Mouse (Mus musculus): ENCODE data around the gene Ifi206. TPM values are rescaled to one million over a fixed set of nuclear protein-coding genes. Genes with fewer than 3 reads are reported as not detected.

Ifi206 gene
- total RNA-seq, 1 experiment: not detected

GRCm38 (mm10) chr1:173432411-173432810 lies 58.4 kb downstream of the Ifi206 start:
- Histone ChIP-seq H3K27ac (ENCODE audit: insufficient read depth, low read depth, low read length, poor library complexity, severe bottlenecking) (no peak overlapping the region), H3K4me3 (ENCODE audit: insufficient read depth in 1 of 2, low read depth in 1 of 2, low read length in 2 of 2, poor library complexity in 1 of 2, severe bottlenecking in 1 of 2) (no peak overlapping the region), H3K9ac (ENCODE audit: insufficient read depth, low read depth, low read length, poor library complexity, severe bottlenecking) (no peak overlapping the region), H3K36me3 (ENCODE audit: control insufficient read depth, insufficient read depth, low read length, poor library complexity, severe bottlenecking) (no peaks in the 10 kb centered on the region; the same call in 1 of the 2 replicates), H3K4me1 (ENCODE audit: control insufficient read depth in 2 of 2, insufficient read depth in 2 of 2, low read length in 2 of 2, poor library complexity in 1 of 2) (no peaks in the 10 kb centered on the region), H3K9me3 (ENCODE audit: control insufficient read depth, insufficient read depth, low read depth, low read length) (no peaks in the 10 kb centered on the region)
- DNase-seq (ENCODE audit: low read depth, low spot score): no peak
- in situ Hi-C loops (cut with MboI; ENCODE audit: low sequenced_read_pairs in 2 of 2, unreplicated experiment in 2 of 2): no loop called here
- TF ChIP-seq HCFC1 (IDR thresholded peaks at IDR 0.05; ENCODE audit: borderline replicate concordance, insufficient read depth, low read length) (no peak), ZC3H11A (IDR thresholded peaks at IDR 0.05; ENCODE audit: borderline replicate concordance, low read depth, low read length) (no peak), ZNF384 (IDR thresholded peaks at IDR 0.05; ENCODE audit: low read depth, low read length) (no peak)

GRCm38 (mm10) chr1:173429995-173430699 lies 60.7 kb downstream of the Ifi206 start:
- H3K9me3 ChIP-seq (ENCODE audit: control insufficient read depth, insufficient read depth, low read depth, low read length): no peaks in the 10 kb centered on the region
- in situ Hi-C loops (cut with MboI; ENCODE audit: low sequenced_read_pairs in 2 of 2, unreplicated experiment in 2 of 2): no loop called here
- no peak overlapping the region for H3K4me3 ChIP-seq (ENCODE audit: insufficient read depth in 1 of 2, low read depth in 1 of 2, low read length in 2 of 2, poor library complexity in 1 of 2, severe bottlenecking in 1 of 2)
- no peaks in the 10 kb centered on the region for H3K4me1 ChIP-seq (ENCODE audit: control insufficient read depth in 2 of 2, insufficient read depth in 2 of 2, low read length in 2 of 2, poor library complexity in 1 of 2)
- no peak for DNase-seq (ENCODE audit: low read depth, low spot score)
- TF ChIP-seq ZC3H11A (IDR thresholded peaks at IDR 0.05; ENCODE audit: borderline replicate concordance, low read depth, low read length) (no peak), CHD2 (IDR thresholded peaks at IDR 0.05; ENCODE audit: low read depth, low read length) (no peak), MAFK (IDR thresholded peaks at IDR 0.05; ENCODE audit: insufficient read depth, low read depth, low read length) (no peak), ZNF384 (IDR thresholded peaks at IDR 0.05; ENCODE audit: low read depth, low read length) (no peak), HCFC1 (IDR thresholded peaks at IDR 0.05; ENCODE audit: borderline replicate concordance, insufficient read depth, low read length) (no peak)
- H3K36me3 ChIP-seq (ENCODE audit: control insufficient read depth, insufficient read depth, low read length, poor library complexity, severe bottlenecking): no peaks in the 10 kb centered on the region; the same call in 1 of the 2 replicates
- H3K27ac ChIP-seq (ENCODE audit: insufficient read depth, low read depth, low read length, poor library complexity, severe bottlenecking): no peak overlapping the region
- no peak overlapping the region for H3K9ac ChIP-seq (ENCODE audit: insufficient read depth, low read depth, low read length, poor library complexity, severe bottlenecking)

GRCm38 (mm10) chr1:173427385-173427784 lies 63.5 kb downstream of the Ifi206 start:
- in situ Hi-C loops (cut with MboI; ENCODE audit: low sequenced_read_pairs in 2 of 2, unreplicated experiment in 2 of 2): no loop called here
- no peaks in the 10 kb centered on the region for H3K4me1 ChIP-seq (ENCODE audit: control insufficient read depth in 2 of 2, insufficient read depth in 2 of 2, low read length in 2 of 2, poor library complexity in 1 of 2)
- TF ChIP-seq MAFK (IDR thresholded peaks at IDR 0.05; ENCODE audit: insufficient read depth, low read depth, low read length) (no peak), CHD2 (IDR thresholded peaks at IDR 0.05; ENCODE audit: low read depth, low read length) (no peak), HCFC1 (IDR thresholded peaks at IDR 0.05; ENCODE audit: borderline replicate concordance, insufficient read depth, low read length) (no peak), ZNF384 (IDR thresholded peaks at IDR 0.05; ENCODE audit: low read depth, low read length) (no peak), ZC3H11A (IDR thresholded peaks at IDR 0.05; ENCODE audit: borderline replicate concordance, low read depth, low read length) (no peak)
- no peak for DNase-seq (ENCODE audit: low read depth, low spot score)
- H3K4me3 ChIP-seq (ENCODE audit: insufficient read depth in 1 of 2, low read depth in 1 of 2, low read length in 2 of 2, poor library complexity in 1 of 2, severe bottlenecking in 1 of 2): no peak overlapping the region
- H3K36me3 ChIP-seq (ENCODE audit: control insufficient read depth, insufficient read depth, low read length, poor library complexity, severe bottlenecking): no peaks in the 10 kb centered on the region; the same call in 1 of the 2 replicates
- H3K9me3 ChIP-seq (ENCODE audit: control insufficient read depth, insufficient read depth, low read depth, low read length): no peaks in the 10 kb centered on the region
- no peak overlapping the region for H3K27ac ChIP-seq (ENCODE audit: insufficient read depth, low read depth, low read length, poor library complexity, severe bottlenecking)
- no peak overlapping the region for H3K9ac ChIP-seq (ENCODE audit: insufficient read depth, low read depth, low read length, poor library complexity, severe bottlenecking)

GRCm38 (mm10) chr1:173426345-173426744 lies 64.5 kb downstream of the Ifi206 start:
- in situ Hi-C loops (cut with MboI; ENCODE audit: low sequenced_read_pairs in 2 of 2, unreplicated experiment in 2 of 2): no loop called here
- DNase-seq (ENCODE audit: low read depth, low spot score): no peak

DNA sequence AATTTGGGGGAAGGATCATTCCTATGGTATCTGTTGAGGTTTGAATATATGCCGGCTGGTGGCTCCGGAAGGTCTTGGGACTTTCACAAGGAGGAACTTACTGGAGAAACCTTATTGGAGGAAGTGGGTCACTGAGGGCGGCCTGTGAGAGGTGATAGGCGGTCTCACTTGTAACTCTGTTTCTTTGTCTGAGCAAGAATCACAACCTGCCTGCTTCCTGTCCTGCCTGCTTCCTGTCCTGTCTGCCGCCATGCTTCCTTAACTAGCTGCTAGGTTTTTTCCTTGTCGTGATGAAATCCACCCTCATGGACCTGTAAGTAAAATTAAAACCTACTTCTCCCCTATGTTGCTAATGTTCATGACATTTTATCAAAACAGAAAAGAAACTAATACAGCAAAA lies 70.5 kb downstream of the Ifi206 start:
- no peaks in the 10 kb centered on the region for H3K9me3 ChIP-seq (ENCODE audit: control insufficient read depth, insufficient read depth, low read depth, low read length)
- TF ChIP-seq ZC3H11A (IDR thresholded peaks at IDR 0.05; ENCODE audit: borderline replicate concordance, low read depth, low read length): no peak
- peak overlapping the region; percentile 33 to 67; a peak in 3 of 4 replicates for H3K4me3 ChIP-seq (ENCODE audit: insufficient read depth in 1 of 2, low read depth in 1 of 2, low read length in 2 of 2, poor library complexity in 1 of 2, severe bottlenecking in 1 of 2)
- H3K27ac ChIP-seq (ENCODE audit: insufficient read depth, low read depth, low read length, poor library complexity, severe bottlenecking): no peak overlapping the region
- in situ Hi-C loops (cut with MboI; ENCODE audit: low sequenced_read_pairs in 2 of 2, unreplicated experiment in 2 of 2): no loop called here
- H3K9ac ChIP-seq (ENCODE audit: insufficient read depth, low read depth, low read length, poor library complexity, severe bottlenecking): no peak overlapping the region
- peak; percentile 41 for DNase-seq (ENCODE audit: low read depth, low spot score)
- no peaks in the 10 kb centered on the region for H3K36me3 ChIP-seq (ENCODE audit: control insufficient read depth, insufficient read depth, low read length, poor library complexity, severe bottlenecking)
- peaks cover 4 to 5% of the 10 kb centered on the region in 2 experiments; a peak in 2 of 4 replicates for H3K4me1 ChIP-seq (ENCODE audit: control insufficient read depth in 2 of 2, insufficient read depth in 2 of 2, low read length in 2 of 2, poor library complexity in 1 of 2)

More at GRCm38 (mm10) chr1:173426345-173426744, 64.5 kb downstream of the Ifi206 start:
- Histone ChIP-seq H3K9ac (ENCODE audit: insufficient read depth, low read depth, low read length, poor library complexity, severe bottlenecking) (no peak overlapping the region), H3K27ac (ENCODE audit: insufficient read depth, low read depth, low read length, poor library complexity, severe bottlenecking) (no peak overlapping the region), H3K4me1 (ENCODE audit: control insufficient read depth in 2 of 2, insufficient read depth in 2 of 2, low read length in 2 of 2, poor library complexity in 1 of 2) (no peaks in the 10 kb centered on the region), H3K4me3 (ENCODE audit: insufficient read depth in 1 of 2, low read depth in 1 of 2, low read length in 2 of 2, poor library complexity in 1 of 2, severe bottlenecking in 1 of 2) (no peak overlapping the region), H3K36me3 (ENCODE audit: control insufficient read depth, insufficient read depth, low read length, poor library complexity, severe bottlenecking) (no peaks in the 10 kb centered on the region; the same call in 1 of the 2 replicates), H3K9me3 (ENCODE audit: control insufficient read depth, insufficient read depth, low read depth, low read length) (no peaks in the 10 kb centered on the region)
- TF ChIP-seq ZC3H11A (IDR thresholded peaks at IDR 0.05; ENCODE audit: borderline replicate concordance, low read depth, low read length): no peak

All from ES-E14 (cell line).